Mouse (Mus musculus) gastrocnemius, postnatal 4 days (tissue): ENCODE measurements around the gene Dnaaf2. TPM values are rescaled to one million over a fixed set of nuclear protein-coding genes. Genes with fewer than 3 reads are reported as not detected.
"Not testable (repeated sequence)": the region's sequence is repeated elsewhere in the genome, so short reads cannot be mapped to it uniquely, and the experiment has no call there.

Source experiments
- DNase-seq, 2 experiments: peaks; one replicate each; pipeline ENCODE4 v3.0.0; 2021 to 2022; ENCODE audit warnings: low spot score in 2 of 2, mixed read lengths in 2 of 2
- microRNA-seq: library from miRNA; unstranded; fragments of <30 nt; microRNA quantifications from one replicate; pipeline ENCODE4 v1.2.0, GENCODE M21; 2021
- total RNA-seq, 2 experiments: library from RNA; stranded (reverse); gene quantifications; 2 replicates each; pipeline ENCODE4 v1.2.3; 2021

Dnaaf2 gene
- total RNA-seq, 2 experiments from 2014 or later: 1.4 to 1.7 TPM

- DNase-seq: not testable (repeated sequence)
These were observed 31.2 kb downstream of the Dnaaf2 start for GRCm38 (mm10) chr12:69166861-69167581.

GRCm38 (mm10) chr12:69164904-69165303 lies 33.3 kb downstream of the Dnaaf2 start:
- no peak for DNase-seq

GRCm38 (mm10) chr12:69163586-69163985 lies 34.6 kb downstream of the Dnaaf2 start:
- not testable (repeated sequence) for DNase-seq

- DNase-seq: not testable (repeated sequence)
These were observed 37.6 kb downstream of the Dnaaf2 start for GRCm38 (mm10) chr12:69160677-69161076.

GRCm38 (mm10) chr12:69159578-69159940 lies 38.7 kb downstream of the Dnaaf2 start:
- DNase-seq: no peak

- DNase-seq: peak; percentile 90 to 95
These were observed 39.3 kb downstream of the Dnaaf2 start, which contains the start of gene Rps29 for GRCm38 (mm10) chr12:69158765-69159577. TSS of gene Rps29 (minus strand) at chr12:69159186.

- DNase-seq: no peak
These were observed 39.9 kb downstream of the Dnaaf2 start for GRCm38 (mm10) chr12:69158366-69158764.

GRCm38 (mm10) chr12:69157107-69157506 lies 41.1 kb downstream of the Dnaaf2 start:
- no peak for DNase-seq

GRCm38 (mm10) chr12:69156436-69156835 lies 41.8 kb downstream of the Dnaaf2 start:
- DNase-seq: no peak

- DNase-seq: no peak
These were observed 42.3 kb downstream of the Dnaaf2 start for GRCm38 (mm10) chr12:69155923-69156322.

- no peak for DNase-seq
These were observed 48.2 kb downstream of the Dnaaf2 start for GRCm38 (mm10) chr12:69150049-69150448.

- no peak for DNase-seq
These were observed 51.0 kb downstream of the Dnaaf2 start for GRCm38 (mm10) chr12:69147166-69147735.

GRCm38 (mm10) chr12:69143460-69143859 lies 54.8 kb downstream of the Dnaaf2 start:
- no peak for DNase-seq

- DNase-seq: no peak
These were observed 58.4 kb downstream of the Dnaaf2 start for GRCm38 (mm10) chr12:69139841-69140240.

GRCm38 (mm10) chr12:69139201-69139600 lies 59.0 kb downstream of the Dnaaf2 start:
- DNase-seq: no peak

Small RNA genes lying within 50 kb of the gene (microRNA-seq; reads per million reads assigned to microRNA genes)
- gene Gm47287 (not detected), gene Gm47295 (not detected)

Other genes with a start within 250 kb of the Dnaaf2 start
- gene Rps29, start 39.2 kb downstream of the Dnaaf2 start, total RNA-seq: 1,000 to 10,000 TPM; 1,550 to 1,635 TPM
- gene Lrr1, start 29.6 kb downstream of the Dnaaf2 start, total RNA-seq: 1 to 10 TPM; 1.5 to 3.8 TPM
- 100 to 1,000 TPM; 310 to 322 TPM for gene Rpl36al, start 14.3 kb downstream of the Dnaaf2 start, total RNA-seq
- gene Mgat2, start 14.3 kb downstream of the Dnaaf2 start, total RNA-seq: 10 to 100 TPM; 34.3 to 35.4 TPM
- gene Gm49383, start 1.3 kb downstream of the Dnaaf2 start, total RNA-seq: 1 to 10 TPM; 5.2 to 6.2 TPM
- 1 to 10 TPM; 5.3 to 6.2 TPM for gene Gm49384, start 5.8 kb upstream of the Dnaaf2 start, total RNA-seq
- gene Pole2, start 29.8 kb upstream of the Dnaaf2 start, total RNA-seq: 1 to 10 TPM; 6.1 to 6.9 TPM
- gene Klhdc1, start 42.7 kb upstream of the Dnaaf2 start, total RNA-seq: 1 to 10 TPM; 7.1 to 8.7 TPM
- gene Klhdc2, start 98.3 kb upstream of the Dnaaf2 start, total RNA-seq: 10 to 100 TPM; 72.3 to 74.8 TPM
- 10 to 100 TPM; 30.0 to 33.5 TPM for gene Nemf, start 158.7 kb upstream of the Dnaaf2 start, total RNA-seq
- gene Arf6, start 173.7 kb upstream of the Dnaaf2 start, total RNA-seq: 10 to 100 TPM; 72.6 to 77.6 TPM
- gene Gm9887, start 174.0 kb upstream of the Dnaaf2 start, total RNA-seq: under 1 TPM in 1 of 2 experiments, not detected in 1; 0.81 TPM